Mouse (Mus musculus) olfactory bulb, adult 2 months (tissue): ENCODE data around the gene Spock1.

Source experiments
- CTCF ChIP-seq: fragments of 200-500 bp; IDR thresholded peaks from 2 replicates; pipeline ENCODE4 v1.5.1; 2012; ENCODE audit warnings: low read depth, mild to moderate bottlenecking, low read length, moderate library complexity; ENCODE audit not compliant: insufficient read depth
- POLR2A ChIP-seq: fragments of 200-500 bp; IDR thresholded peaks from 2 replicates; pipeline ENCODE4 v1.6.1; 2012; ENCODE audit warnings: mild to moderate bottlenecking, low read depth, low read length, moderate library complexity; ENCODE audit not compliant: insufficient read depth

- no peak for TF ChIP-seq POLR2A
- no peak for TF ChIP-seq CTCF
These were observed 234.7 kb downstream of the Spock1 start for GRCm38 (mm10) chr13:57673399-57673798.
